Mouse (Mus musculus) cerebellum, adult 2 months (tissue): Measurements from ENCODE around the gene Dnajc3.

Experiments used
- CTCF ChIP-seq: fragments of 200-500 bp; IDR thresholded peaks from 2 replicates; pipeline ENCODE4 v1.5.1; 2011; ENCODE audit warnings: low read depth, mild to moderate bottlenecking, control low read depth, low read length, moderate library complexity, borderline replicate concordance; ENCODE audit not compliant: insufficient read depth
- POLR2A ChIP-seq: fragments of 200-500 bp; IDR thresholded peaks from 2 replicates; pipeline ENCODE4 v1.6.1; 2011; ENCODE audit warnings: low read length, control low read depth, borderline replicate concordance; ENCODE audit not compliant: insufficient read depth

DNA sequence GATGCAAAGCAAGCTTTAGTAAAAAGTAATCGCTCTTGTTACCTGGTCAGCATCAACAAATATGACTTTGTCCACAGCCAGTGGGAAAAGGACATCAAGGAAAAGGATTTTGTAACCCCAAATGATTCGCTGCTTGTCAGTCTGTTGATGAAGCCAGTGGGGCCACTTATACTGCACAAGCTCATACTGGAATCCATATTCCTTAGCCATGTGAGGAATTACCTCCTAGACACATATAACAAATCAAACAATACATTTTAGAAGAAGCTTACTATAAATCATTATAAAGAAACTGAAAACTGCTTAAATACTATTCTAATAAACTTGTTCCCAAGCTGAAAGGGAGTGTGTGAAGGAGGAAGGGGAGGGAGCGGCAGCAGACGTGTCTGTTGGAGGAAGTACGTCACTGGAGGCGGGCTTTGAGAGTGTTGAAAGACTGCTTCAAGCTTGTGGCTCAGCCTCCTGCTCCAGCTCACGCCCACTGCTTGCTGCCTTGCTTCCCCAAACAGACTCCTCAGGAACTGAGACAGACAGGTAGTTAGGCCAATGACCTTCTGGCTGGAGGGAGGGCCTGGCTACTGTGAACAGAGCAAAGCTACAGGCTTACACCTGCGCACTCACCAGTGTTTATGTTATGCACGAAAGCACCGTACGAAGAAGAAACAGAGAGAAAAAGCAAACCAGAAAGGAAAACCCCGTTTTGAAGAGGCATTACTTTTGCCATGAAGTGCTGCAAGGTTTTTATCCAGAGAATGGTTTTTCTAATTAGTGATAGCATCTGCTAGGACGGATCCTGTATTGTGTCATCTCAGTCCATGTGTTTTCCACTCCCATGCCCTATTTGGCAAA is 69.6 kb downstream of the Dnajc3 start:
- TF ChIP-seq CTCF (no peak), POLR2A (peak; percentile 79; the same call in 1 of the 2 replicates)
